Mouse (Mus musculus): Measurements from ENCODE around the gene Fxyd1. TPM values are rescaled to one million over a fixed set of nuclear protein-coding genes. Genes with fewer than 3 reads are reported as not detected.

Gene Fxyd1
- total and polyA plus RNA-seq, 3 experiments, result 0.22 TPM; not detected in 2

GRCm38 (mm10) chr7:31036917-31037316, 20.1 kb downstream of the Fxyd1 start (continued):
- TF ChIP-seq E2F4 (IDR thresholded peaks at IDR 0.05; ENCODE audit: borderline replicate concordance, low read depth, low read length) (no peak), GATA1 (IDR thresholded peaks at IDR 0.05; ENCODE audit: low read depth, low read length) (no peak), RAD21 (IDR thresholded peaks at IDR 0.05; ENCODE audit: low read depth, low read length) (no peak), ZKSCAN1 (IDR thresholded peaks at IDR 0.05; ENCODE audit: low read depth, low read length) (no peak), CHD2 (IDR thresholded peaks at IDR 0.05; ENCODE audit: low read length) (peak; percentile 23; the same call in 1 of the 2 replicates), UBTF (IDR thresholded peaks at IDR 0.05; ENCODE audit: borderline replicate concordance, insufficient read depth, low read depth, low read length) (no peak), MEF2A (IDR thresholded peaks at IDR 0.05; ENCODE audit: extremely low read depth, insufficient replicate concordance, low read depth, low read length, poor library complexity, severe bottlenecking) (no peak), POLR2AphosphoS2 (IDR thresholded peaks at IDR 0.05; ENCODE audit: low read length) (peak; percentile 91), POLR2A (IDR thresholded peaks at IDR 0.05; ENCODE audit: control insufficient read depth in 1 of 2, insufficient read depth in 1 of 2, low read depth in 1 of 2, low read length in 2 of 2, poor library complexity in 1 of 2) (peak; percentile 60 to 90), BHLHE40 (IDR thresholded peaks at IDR 0.05; ENCODE audit: borderline replicate concordance, low read depth, low read length) (no peak), CTCF (IDR thresholded peaks at IDR 0.05 in 2 of 3, conservative IDR thresholded peaks at IDR 0.05 in 1 of 3; ENCODE audit: control insufficient read depth in 1 of 3, insufficient read depth in 1 of 3, low read depth in 2 of 3, low read length in 3 of 3, poor library complexity in 1 of 3, severe bottlenecking in 1 of 3) (no peak), TAL1 (IDR thresholded peaks at IDR 0.05; ENCODE audit: low read length) (no peak), MXI1 (IDR thresholded peaks at IDR 0.05; ENCODE audit: low read depth, low read length) (peak; percentile 28; the same call in 1 of the 2 replicates), RCOR1 (IDR thresholded peaks at IDR 0.05; ENCODE audit: low read depth, low read length) (no peak), NRF1 (IDR thresholded peaks at IDR 0.05; ENCODE audit: insufficient read depth, low read depth, low read length, poor library complexity, severe bottlenecking) (no peak), ETS1 (IDR thresholded peaks at IDR 0.05; ENCODE audit: low read depth, low read length) (no peak), SIN3A (IDR thresholded peaks at IDR 0.05; ENCODE audit: low read length) (peak; percentile 63), MYB (IDR thresholded peaks at IDR 0.05; ENCODE audit: low read depth, low read length) (no peak)

DNA sequence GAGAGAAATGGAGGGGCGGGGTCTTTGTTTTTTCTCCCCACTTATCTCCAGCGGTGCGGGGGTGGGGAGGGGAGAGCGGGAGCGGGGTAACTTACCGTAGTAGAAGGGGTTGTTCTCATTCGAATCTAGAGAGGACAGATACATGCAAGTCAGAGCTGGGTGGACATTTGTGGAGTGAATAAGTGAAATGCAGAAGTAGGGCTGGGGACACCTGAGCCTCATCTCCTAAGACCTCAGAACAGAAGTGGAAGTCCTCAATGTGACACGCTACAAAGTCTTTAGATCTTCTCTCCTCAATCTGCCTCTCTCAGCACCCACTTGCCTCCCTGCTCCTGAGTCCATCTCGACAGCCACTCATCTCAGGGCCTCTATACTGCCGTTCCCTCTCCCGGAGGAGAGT, 21.7 kb downstream of the Fxyd1 start:
- Histone ChIP-seq H3K79me2 (ENCODE audit: control insufficient read depth, insufficient read depth, low read length, poor library complexity) (no peaks in the 10 kb centered on the region; the same call in 1 of the 2 replicates), H3K4me1 (ENCODE audit: control insufficient read depth in 1 of 2, insufficient read depth in 2 of 2, low read length in 2 of 2) (peaks cover 14 to 37% of the 10 kb centered on the region in 2 experiments), H3K27me3 (ENCODE audit: control insufficient read depth in 1 of 2, insufficient read depth in 2 of 2, low read length in 2 of 2) (no peaks in the 10 kb centered on the region), H3K27ac (ENCODE audit: control insufficient read depth, low read depth, low read length) (peak overlapping the region; percentile 91), H3K9me3 (replicated peaks; ENCODE audit: insufficient read depth, low read length) (no peaks in the 10 kb centered on the region), H3K4me3 (ENCODE audit: control insufficient read depth in 1 of 2, insufficient read depth in 1 of 2, low read depth in 2 of 2, low read length in 2 of 2) (peak overlapping the region; percentile 42 to 62), H3K36me3 (ENCODE audit: control insufficient read depth in 1 of 2, insufficient read depth in 2 of 2, low read length in 2 of 2) (peaks cover 0 to 21% of the 10 kb centered on the region in 2 experiments; a peak in 2 of 4 replicates), H3K9ac (ENCODE audit: control insufficient read depth, low read depth, low read length, poor library complexity, severe bottlenecking) (peak overlapping the region; percentile 48)
- peak; percentile 77 for DNase-seq (ENCODE audit: low read depth, low spot score)
- TF ChIP-seq GABPA (IDR thresholded peaks at IDR 0.05; ENCODE audit: low read depth, low read length) (no peak), HCFC1 (IDR thresholded peaks at IDR 0.05; ENCODE audit: low read depth, low read length) (no peak), ZMIZ1 (IDR thresholded peaks at IDR 0.05; ENCODE audit: low read depth, low read length) (no peak), TBP (IDR thresholded peaks at IDR 0.05; ENCODE audit: low read depth, low read length) (no peak), JUND (IDR thresholded peaks at IDR 0.05; ENCODE audit: low read depth, low read length) (no peak), ETS1 (IDR thresholded peaks at IDR 0.05; ENCODE audit: low read depth, low read length) (no peak), CTCF (IDR thresholded peaks at IDR 0.05 in 2 of 3, conservative IDR thresholded peaks at IDR 0.05 in 1 of 3; ENCODE audit: control insufficient read depth in 1 of 3, insufficient read depth in 1 of 3, low read depth in 2 of 3, low read length in 3 of 3, poor library complexity in 1 of 3, severe bottlenecking in 1 of 3) (no peak), MAX (IDR thresholded peaks at IDR 0.05; ENCODE audit: low read length) (no peak)

Data from MEL (cell line).